Mouse (Mus musculus): ENCODE results near the gene Naa60.
A peak's percentile ranks its signal among the peaks of the same experiment; 100 is the strongest.

Naa60 gene

DNA sequence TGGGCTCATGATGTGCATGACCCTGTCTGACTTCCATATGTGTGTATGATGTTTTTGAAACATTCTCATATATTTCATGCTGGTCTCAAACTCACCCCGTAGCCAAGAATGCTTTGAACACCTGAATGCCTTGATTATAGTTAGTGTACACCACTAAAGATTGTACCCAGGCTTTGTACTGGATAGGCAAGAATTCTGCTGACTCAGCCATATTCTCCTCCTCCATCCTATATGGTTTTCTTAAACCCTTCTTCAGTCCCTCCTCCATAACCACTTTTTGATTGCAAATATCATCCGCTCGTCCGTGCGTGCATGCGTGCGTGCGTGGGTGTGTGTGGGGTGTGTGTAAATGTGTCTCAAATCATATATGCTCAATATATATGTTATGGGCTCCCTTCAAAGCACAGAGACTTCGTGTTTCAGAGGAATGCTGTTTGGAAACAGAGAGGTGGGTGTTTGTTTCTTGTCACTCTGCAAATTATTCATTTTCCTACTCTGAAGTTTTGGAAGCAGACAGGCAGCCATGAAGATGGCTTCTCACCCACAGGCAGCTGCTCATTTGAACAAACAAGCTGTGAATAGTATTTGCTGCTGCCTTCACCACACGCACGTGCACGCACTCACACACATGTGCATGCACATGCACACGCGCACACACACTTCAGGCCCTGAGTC lies 19.6 kb downstream of the Naa60 start:
- no peak for DNase-seq

DNA sequence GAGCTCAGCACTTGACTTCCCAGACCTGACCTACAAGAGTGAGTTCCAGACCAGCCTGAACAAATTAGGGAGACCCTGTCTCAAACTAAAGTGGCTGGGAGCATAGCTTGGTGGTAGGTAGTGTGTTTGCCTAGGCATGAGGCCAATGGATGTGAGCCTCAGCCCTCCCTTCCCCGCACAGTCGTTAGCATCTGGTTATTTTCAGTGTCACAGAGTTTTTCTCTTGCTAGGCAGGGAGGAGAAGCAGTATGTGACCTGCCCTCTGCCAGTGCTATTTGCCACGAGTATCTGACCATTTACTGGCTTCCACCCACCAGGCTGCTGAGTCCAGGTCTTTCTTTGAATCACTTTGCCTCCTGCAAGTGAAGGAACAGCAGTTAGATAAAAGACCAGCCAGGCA lies 21.6 kb downstream of the Naa60 start:
- no peak for DNase-seq

DNA sequence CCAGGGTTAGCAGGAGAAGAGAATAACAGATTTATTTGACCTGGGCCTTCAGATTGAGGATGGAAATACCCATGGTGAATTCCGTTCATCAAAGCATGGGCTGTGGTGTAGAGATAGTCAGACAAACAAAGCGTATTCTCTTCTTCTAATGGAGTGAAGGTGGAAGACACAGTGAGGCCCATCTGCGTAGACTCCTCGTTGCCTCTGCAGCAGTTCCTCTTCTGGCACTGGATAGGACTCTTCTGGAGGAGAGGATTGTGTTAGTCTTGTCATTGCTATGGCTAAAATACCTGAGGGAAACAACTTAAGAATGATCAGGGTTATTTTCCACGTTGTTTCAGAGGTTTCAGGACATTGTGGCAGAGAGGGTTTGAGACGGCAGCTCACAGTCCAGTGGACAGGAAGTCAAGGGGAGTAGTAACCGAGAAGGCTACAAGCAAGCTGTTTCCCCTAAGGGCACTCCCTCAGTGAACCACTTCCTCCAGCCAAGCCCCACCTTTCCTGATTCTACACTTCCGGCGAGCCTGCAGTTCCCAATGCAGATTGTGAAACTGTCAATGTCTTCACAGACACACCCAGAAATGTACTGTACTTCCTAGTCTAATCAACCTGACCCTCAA lies 23.1 kb downstream of the Naa60 start:
- no peak for DNase-seq

DNA sequence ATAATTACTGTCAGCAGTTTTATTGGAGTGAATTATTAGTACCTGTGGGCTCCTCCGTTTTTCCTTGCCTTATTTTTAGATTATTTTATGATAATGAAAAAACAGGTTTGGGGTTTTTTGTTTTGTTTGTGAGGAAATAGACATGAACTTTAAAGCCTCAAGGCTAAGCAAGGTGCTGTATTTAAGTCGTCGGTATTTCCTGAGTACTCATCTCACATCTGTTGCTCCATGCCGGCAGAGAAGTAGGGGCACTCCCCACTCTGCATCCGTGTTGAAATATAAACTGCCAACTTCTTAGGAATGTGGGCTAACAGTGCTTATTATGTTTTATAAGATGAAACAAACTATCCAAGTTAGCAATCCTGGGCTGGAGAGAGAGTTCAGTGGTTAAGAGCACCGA lies 23.9 kb downstream of the Naa60 start:
- DNase-seq, result no peak

DNA sequence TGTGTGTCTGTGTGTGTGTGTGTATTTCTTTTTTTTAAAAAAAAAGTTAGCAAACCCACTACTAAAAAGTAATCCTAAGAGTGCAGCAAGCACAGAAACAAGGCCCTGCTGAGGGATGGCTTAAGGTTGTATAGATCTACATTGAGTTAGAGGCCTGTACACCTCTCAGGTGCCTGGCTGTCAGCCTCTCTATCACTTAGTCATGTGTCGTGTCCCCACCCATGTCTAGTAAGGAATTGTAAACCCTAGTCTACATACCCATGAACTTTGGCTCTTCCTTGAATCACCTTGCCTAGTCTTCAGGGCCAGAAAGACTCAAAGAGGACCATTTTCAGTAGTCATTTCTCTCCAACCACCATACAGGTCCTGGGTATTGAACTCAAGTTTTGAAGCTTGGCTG lies 24.4 kb downstream of the Naa60 start:
- no peak for DNase-seq

DNA sequence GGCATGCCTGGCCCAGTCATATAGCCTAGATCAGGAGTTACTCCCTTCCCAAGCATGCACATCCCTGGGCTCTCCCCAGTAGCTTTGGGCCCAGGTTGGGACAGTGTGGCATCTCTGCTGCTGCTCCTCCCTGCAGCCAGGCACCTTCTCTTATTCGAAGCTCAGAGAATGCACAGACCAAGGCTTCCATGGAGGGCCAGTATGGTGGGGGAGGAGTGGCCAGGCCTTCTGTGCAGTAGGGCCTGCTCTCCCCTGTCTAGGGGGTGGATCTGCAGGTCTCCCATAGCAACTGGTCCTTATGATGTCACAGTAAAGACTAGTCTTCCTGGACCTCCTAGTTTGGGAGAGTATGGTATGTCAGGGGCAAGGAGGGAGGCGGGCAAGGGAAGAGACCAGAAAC lies 35.3 kb downstream of the Naa60 start:
- peak; percentile 5 for DNase-seq

DNA sequence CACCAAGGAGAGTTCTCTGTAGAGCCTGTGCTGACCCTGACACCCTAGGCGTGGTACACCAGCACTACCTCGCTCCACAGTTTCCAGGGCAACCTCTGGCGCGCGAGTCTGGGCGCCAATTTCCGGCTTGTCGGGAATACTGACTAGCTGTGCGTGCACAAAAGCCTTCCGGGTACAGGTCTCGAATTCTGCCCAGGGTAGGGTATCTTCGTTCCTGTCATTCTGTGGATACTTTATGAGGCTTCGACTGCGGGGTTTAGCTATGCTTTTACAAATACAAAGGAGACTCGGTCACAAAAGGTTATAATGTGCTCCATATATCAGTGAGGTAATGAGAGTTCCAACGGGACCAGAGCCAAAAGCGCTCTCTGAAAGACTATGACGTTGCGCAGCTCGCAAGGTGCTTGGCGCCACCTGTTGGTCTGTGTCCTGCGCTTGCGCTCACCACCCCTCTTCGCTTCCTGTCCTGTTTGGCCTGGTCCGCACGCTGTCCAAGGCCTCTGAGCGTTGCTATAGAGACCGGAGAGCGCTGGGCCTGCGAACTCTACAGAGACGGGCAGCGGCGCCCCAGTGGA lies 36.4 kb downstream of the Naa60 start, which contains the start of the genes 1700037C18Rik and Cluap1:
TSS of gene 1700037C18Rik (minus strand) at position 153 of the 575 bp plus-strand sequence.
TSS of gene Cluap1 (plus strand) at position 265 of the 575 bp plus-strand sequence.
- DNase-seq, result peak; percentile 97

DNA sequence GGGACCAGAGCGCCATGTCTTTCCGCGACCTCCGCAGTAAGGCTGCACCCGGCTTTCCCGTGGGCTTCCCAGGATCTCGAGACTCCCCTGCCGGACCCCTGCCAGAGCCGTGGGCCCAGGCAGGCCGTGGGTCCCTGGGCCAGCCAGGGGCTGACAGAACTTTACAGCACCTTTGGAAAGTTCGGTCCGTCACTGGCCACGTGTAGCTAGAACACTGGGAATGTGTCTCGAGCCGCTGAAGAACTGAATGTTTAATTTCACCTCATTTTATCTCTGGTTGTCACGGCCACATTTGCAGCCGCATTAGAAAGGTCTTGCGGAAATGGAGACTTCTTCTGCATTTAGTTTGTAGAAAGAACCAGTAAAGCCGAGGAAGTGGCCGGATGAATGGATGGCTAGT lies 36.9 kb downstream of the Naa60 start:
- DNase-seq, result no peak

DNA sequence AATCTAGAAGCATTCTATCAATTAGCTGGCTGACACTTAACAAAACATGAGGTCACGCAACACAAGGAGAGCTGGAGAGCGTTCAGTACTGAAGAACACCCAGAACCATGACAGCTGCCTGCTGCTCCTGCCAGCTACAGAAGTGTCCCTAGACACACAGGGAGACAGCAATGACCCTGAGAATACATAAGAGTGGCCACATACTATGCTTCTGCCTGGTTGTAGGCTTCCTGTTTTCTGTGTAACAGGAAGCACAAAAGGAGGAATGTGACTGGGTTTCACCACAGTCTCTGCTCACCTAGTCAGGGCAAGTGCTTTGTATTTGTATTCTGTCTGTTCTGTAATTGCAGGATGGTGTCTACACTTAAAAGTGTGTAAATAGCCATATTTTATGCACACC lies 48.6 kb downstream of the Naa60 start:
- no peak for DNase-seq

DNA sequence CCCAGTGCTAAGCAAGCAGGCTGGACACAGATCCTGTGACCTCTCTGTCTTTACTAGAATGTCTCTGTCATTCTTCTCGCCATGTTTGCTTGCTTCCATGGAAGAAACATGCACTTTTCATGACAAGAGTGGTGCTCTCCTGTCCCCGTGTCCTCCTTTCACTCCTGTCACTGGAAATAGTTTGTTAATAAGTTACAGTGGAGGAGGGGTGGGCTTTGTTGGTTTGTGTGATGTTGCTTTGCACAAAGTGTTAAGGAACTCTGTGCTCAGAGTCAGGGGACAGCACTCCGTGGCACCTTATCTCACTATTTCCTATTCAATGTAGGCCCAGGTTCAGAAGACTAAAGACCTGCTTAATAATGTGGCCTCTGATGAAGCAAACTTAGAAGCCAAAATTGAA lies 51.3 kb downstream of the Naa60 start:
- DNase-seq, result no peak

DNA sequence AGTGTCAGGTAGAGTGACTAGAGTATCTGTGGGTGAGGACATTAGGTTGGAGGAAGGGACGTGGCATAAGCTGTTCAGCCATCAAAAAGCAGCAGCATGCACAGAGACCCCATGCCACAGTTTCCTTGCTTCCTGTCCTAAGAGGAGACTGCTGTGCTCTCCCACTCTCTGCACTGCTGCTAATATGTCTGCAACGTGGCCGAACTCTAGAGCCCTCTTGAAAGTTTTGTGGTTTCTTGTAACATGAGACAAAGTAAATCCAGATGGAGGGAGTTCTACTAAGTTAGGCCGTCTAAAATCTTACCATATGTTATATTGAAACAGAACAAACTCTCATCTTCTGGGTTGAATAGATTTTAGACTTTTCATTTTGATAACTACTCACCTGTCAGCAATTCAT lies 51.8 kb downstream of the Naa60 start:
- DNase-seq, result no peak

DNA sequence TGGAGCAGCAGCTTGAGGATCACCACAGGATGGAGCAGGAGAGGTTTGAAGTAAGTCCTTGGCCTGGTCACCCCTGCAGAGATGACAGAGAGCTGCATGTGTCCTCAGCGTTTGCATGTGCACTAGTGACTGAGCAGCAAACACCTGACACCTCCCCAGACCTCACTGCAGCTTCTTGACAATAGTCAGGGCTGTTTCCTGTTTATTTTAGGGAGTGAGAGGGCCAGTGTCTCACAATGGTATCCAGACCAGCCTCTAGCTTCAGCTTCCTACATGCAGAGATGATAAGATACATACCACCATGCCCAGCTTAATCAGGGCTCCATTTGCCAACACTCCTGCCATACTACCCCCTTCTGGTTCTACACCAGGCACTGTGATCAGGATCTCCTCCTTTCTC lies 56.4 kb downstream of the Naa60 start:
- no peak for DNase-seq

DNA sequence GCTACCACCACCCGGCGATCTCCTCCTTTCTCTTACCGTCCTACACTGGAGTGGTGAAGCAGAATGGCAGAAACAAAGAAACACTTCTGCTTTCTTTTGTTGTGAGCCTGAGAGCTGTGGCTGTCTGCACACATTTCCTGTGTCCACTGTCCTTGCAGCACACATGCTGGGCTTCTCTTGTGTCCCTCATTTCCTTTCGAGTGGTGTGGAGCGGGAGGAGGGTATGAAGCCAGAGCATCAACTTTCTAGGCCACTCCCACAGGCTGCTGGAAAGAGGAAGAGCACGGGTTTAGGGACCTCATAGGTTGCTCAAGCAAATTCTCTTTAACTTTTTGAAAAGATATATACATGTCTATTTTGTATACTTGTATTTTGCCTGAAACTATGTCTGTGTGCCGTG lies 57.0 kb downstream of the Naa60 start:
- no peak for DNase-seq

DNA sequence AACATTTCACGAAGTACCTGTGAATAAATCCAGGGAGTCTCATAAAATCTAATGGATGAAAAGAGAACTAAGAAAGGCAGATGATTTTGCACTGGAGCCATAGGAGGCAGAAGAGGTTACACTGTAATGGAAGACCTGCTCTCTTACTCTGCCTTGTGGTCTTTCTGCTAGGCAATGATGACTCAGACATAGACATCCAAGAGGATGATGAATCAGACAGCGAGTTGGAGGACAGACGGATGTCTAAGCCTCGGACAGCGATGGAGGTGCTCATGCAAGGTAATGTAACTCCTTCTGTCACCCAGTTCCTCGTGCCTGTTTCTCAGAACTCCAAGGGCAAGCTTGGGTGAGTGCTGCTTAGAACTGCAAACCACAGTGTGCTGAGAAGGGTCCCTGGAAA lies 61.4 kb downstream of the Naa60 start:
- no peak for DNase-seq

DNA sequence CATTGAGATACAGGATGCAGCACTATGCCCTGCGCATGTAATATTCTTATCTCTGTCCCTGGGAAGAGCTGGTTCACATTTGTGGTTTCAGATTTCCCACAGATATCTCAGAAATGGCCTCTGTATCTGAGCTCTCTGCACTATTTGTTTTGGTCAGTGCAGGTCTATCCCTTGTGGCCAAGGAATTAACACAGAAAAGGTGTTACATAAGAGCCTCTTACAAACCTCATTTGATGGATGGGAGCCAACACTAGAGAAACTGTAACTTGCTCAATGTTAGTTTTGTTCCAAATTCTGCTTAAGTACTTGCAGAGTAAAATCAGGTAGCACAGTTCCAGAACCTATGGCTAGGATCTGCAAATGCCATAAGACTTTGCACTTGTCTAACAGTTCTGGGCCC lies 61.9 kb downstream of the Naa60 start:
- no peak for DNase-seq

DNA sequence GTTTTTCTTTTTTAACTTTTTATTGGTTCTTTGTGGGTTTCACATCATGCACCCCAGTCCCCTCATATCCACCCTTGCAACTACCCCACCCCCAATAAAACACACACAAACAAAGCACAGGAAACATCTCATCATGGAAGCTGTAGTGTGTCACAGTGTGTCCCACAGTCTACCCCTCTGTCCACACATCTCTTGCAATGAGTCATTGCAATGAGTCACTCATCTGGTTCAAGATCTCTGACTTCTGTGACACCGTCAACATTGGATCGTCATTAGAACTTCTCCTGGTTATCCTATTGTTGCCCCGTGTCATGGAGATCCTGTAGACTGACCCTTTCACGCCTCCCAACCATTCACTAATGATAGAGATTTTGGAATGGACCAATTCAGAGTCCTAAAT lies 62.5 kb downstream of the Naa60 start:
- no peak for DNase-seq

DNA sequence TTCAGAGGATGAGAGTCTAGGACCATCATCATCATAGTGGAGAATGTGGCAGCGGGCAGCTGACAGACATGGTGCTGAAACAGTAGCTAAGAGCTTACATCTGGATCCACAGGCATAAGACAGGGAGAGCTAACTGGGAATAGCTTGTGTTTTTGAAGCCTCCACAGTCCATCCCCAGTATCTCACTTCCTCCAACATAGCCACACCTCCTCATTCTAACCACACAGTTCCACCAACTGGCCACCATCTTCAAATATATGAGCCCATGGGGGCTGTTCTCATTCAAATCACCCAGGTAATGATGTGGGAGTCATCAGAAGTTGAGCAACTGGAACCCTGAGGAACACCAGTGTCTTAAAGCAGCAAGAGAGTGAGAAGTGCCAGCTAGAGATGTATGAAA lies 79.0 kb downstream of the Naa60 start:
- no peak for DNase-seq

All from retina, postnatal 1 day (tissue).